Mouse (Mus musculus) T-helper 17 cell (primary cell): ENCODE measurements around the gene Umodl1.

Experiments
- in situ Hi-C, 2 experiments: fragments of 300-600 bp; cut with MboI, MseI; formaldehyde crosslinking; loops; 1 replicate in 1 of 2; 2 replicates in 1 of 2; pipeline ENCODE4 v1.15.1; 2025; ENCODE audit warnings: high pct_unique_total_duplicates in 2 of 2

The Umodl1 gene

DNA sequence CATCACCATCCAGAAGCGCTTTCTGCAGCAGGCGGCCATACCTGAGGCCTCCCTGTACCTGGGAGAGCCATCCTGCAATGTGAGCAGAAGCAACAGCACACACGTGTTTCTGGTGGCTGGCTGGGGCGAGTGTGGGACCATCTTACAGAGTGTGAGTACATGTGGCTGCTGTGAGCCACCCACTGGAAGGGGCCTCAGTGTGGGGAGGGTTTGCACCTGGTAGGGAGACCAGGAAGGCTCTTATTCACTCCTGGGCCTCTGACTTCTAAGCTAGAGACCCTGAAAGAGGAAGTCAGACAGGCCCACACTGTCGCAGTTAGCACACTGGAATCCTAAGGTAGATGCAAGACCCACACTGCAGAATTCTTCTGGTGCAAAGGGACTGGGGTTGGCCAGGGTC is 41.9 kb downstream of the Umodl1 start:
- in situ Hi-C loops, result no loop called here

DNA sequence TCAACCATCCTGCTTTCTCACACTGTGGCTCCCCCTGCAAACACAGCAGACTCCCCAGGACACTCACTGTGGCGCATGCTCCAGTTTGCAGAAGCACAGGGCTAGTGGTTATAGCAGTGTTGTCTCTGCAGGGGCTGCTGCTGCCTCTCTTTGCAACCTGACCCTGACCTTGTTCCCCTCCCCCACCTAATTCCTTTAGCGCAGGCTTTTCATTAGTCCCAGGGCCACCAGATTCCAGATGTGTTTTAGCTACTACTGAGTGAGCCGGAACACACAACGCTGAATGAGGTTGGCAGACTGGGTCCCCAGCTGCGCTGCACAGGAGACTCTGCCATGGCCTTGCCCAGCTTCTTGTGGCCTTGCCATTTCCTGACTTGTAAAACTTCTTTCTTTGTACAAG is 46.5 kb downstream of the Umodl1 start:
- in situ Hi-C loops, result loop anchor here in 1 of 2 experiments (25.0 kb wide), 1 partner anchor 461 kb away; no protein-coding TSS in a partner anchor

DNA sequence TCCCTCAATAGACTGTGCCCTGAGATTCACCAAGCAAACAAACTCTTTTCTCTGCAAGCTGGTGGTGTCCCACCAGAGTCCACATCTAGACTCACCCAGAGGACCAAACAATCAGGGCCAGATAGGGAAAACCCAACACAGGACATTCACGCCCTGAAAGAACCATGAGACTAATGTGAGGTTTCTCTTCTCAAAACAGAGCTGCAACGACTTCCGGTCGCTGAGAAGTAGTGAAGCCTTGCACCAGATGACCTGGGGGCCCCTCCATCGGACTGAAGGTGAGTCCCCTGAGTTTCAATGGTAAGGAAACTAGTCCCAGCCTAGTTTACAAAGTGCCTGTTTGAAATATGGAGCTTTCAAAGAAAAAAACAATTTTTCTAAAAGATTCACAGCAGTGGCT is 48.2 kb downstream of the Umodl1 start:
- in situ Hi-C loops, result loop anchor here in 1 of 2 experiments (25.0 kb wide), 1 partner anchor 460 kb away; no protein-coding TSS in a partner anchor

DNA sequence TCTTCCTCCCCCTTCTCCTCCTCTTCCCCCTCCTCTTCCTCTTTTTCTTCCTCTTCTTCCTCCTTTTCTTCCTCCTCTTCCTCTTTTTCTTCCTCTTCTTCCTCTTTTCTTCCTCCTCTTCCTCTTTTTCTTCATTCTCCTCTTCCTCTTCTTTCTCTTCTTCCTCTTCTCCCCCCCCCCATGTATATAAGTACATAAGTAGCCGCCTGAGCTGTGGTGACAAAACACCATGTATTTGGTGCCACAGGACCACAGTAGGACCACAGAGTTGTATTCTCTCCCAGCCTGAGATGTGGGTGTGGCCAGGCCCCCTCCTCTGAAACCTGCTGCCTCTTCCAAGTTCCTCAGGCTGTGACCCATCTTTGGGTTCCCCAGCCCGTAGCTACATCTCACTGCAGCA is 50.8 kb downstream of the Umodl1 start:
- in situ Hi-C loops, result loop anchor here in 1 of 2 experiments (25.0 kb wide), 1 partner anchor 457 kb away; no protein-coding TSS in a partner anchor

DNA sequence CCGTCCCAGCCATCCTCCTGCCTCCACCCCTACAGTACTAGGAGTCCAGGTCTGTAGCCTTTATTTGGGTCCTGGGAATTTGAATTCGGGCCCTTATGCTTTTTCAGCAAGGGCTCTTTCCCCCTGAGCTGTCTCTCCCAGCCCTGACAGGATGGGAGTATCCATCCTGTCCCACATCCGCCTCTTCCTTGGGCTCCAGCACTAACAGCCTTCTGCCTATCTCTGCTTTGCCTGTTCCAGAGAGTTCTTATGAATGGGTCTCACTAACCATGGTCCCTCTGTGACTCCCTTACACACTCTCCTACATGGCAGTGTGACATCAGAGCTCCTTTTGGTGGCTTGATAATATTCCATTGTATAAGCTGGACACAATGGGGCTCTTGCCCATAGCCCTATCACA is 52.9 kb downstream of the Umodl1 start:
- in situ Hi-C loops, result loop anchor here in 1 of 2 experiments (25.0 kb wide), 1 partner anchor 455 kb away; no protein-coding TSS in a partner anchor

DNA sequence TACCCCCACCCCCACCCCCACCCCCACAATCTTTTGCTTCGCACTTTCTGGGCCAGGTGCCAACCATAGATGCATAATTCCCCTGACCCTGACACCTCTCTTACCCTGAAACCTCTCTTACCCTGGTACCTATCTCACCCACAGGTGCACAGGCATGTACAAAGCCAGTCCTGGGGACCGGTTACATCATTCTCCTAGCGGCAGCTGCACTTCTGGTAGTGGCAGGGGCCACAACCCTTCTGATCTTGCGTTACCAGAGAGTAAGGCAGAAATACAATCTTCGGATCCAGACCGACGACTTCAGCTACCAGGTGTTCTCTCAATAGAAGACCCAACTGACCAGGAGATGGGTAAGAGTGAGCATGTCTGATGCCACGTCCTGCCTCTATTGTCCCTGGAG is 54.0 kb downstream of the Umodl1 start:
- in situ Hi-C loops, result loop anchor here in 1 of 2 experiments (25.0 kb wide), 1 partner anchor 454 kb away; no protein-coding TSS in a partner anchor

DNA sequence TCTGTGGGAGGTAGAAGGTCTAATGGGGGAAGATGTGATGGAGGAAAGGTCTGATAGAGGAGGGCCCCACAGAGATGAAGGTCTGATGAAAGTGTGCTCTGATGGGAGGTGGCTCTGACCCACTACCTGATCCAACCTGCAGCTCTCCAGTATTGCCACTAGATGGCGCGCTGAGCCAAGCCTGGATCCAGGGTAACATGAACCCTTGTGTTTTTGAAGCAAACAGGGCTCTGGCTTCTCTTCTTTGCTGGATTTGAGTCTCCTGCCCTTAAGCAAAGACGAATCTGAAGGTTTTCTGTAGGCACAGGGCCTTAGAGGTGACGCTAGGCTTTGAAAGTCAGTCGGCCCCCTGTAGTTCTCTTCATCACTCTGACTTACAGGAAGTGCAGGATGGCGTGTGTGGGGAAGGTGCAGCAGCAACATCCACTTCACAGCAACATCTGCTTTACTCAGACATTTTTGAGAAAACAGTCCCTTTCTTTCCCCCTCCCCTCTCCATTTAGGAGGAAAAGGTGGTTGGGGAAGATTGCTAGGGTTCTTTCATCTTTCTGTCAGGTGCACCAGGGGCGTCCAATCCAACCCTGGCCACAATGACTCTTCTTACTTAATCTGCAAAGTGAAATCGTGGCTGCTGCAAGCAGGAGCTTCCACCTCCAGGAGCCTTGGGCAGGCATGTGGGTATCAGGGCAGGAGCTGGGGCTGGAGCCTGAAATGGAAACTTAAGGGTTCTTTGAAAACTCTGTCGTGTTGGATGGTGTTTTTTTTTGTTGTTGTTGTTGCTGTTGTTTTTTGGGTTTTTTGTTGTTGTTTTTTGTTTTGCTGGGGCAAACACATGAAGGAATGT is 57.3 kb downstream of the Umodl1 start:
- in situ Hi-C loops, result loop anchor here in 1 of 2 experiments (5.0 to 25.0 kb wide), 2 partner anchors 106 to 451 kb away; no protein-coding TSS in a partner anchor

DNA sequence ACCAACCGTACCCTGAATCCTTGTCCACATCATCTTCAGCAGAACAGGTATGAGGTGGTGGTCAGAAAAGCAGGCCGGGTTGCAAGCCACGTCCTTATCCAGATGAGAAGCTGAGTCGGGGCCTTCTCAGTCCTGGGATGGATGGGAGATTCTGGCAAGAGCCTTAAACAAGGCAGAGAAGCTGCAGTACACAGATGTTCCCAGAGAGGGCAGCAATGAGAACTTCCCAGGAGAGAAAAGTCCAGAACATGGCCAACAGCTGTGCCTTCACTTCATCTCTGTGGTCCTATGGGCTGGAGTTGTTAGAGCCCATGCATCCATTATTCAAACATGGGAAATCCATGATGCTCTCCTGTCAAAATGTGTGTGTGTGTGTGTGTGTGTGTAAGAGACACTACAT is 63.8 kb downstream of the Umodl1 start:
- in situ Hi-C loops, result loop anchor here (5.0 to 25.0 kb wide), 4 partner anchors 99 to 444 kb away; no protein-coding TSS in a partner anchor

DNA sequence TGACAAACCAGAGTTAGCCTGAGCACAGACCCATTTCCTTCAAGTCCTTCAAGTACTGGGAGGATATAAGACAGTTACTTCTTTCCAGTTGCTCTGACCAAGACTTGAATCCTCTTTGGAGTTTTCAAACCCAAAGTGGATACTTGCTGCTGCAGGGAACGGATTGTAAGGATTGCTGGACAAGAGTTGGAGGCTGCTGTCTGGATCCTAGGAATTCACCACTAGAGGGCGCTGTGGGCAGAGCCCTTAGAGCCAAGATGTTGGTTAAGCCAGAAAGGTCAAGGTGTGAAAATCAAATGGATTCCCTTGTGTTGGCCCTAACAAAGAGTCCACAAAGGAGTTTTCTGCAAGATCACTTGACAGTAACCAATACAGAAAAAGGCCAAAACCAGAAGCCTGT is 65.1 kb downstream of the Umodl1 start:
- in situ Hi-C loops, result loop anchor here (5.0 to 25.0 kb wide), 4 partner anchors 98 to 443 kb away; no protein-coding TSS in a partner anchor

DNA sequence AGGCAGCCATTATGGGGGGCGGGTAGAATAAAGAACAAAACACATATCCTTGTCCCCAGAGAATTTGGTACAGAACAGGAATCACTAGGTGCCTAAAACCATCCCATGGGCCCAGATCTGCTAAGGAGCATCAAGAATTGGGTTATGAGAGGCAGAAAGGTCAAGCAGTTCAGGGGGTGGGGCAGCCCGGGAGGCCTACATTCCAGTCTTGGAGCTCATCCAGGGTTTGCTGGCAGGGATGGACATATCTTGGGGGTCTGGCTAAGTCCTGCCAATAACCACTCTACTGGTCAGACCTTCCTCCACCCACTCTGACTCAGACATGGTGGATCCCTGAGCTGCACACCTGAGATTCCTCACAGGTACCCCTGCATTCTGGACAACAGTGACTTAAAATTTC is 65.6 kb downstream of the Umodl1 start:
- in situ Hi-C loops, result loop anchor here in 1 of 2 experiments (25.0 kb wide), 1 partner anchor 442 kb away; no protein-coding TSS in a partner anchor

DNA sequence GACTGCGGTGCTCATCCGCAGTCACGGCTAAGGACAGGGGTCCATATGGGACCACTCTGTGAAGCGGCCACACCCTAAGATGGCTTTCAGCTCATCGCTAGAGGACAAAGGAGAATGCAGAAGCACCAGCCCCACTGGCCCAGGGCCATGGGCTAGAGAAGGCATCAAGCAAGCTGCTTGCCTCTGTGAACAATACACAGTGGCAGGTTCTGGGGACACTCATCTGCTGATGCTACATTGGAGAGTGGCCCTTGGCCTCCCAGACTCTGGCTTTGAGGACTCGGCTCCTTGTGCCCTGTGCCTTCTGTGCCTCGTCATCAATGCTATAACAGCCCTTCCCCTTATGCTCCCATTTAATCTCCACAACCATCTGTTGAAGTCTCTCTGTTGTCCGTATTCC is 66.8 kb downstream of the Umodl1 start:
- in situ Hi-C loops, result loop anchor here in 1 of 2 experiments (25.0 kb wide), 1 partner anchor 441 kb away; no protein-coding TSS in a partner anchor

DNA sequence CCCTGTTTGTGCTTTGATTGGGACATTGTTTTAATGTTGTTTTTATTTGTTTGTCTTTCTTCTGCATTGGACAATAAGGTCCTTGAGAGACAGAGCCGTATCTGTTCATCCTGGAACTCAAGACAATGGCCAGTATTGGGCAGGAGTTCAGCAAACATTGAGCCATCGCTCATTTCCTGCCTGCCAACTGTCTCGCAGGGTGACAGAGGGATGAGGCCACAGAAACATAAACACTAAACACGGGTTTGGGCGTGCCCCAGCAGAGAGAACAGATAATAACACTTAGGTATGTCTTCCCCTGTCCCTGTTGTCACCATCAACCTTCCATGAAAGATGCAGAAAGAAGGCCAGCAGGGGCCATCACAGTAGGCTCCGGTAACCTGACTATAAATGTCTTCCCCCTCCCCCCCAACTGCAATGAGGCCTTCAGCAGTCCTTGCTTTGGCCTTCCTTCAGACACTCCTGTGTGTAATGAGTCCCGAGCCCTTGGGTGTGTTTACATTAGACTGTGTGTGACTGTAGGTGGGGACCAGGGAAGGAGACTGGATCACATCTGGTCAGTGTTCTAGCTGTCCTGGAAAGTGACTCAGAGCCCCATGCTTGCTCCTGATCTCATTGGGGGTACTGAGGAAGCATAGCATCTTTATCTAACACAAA is 69.8 kb downstream of the Umodl1 start:
- in situ Hi-C loops, result loop anchor here in 1 of 2 experiments (25.0 kb wide), 1 partner anchor 438 kb away; no protein-coding TSS in a partner anchor

DNA sequence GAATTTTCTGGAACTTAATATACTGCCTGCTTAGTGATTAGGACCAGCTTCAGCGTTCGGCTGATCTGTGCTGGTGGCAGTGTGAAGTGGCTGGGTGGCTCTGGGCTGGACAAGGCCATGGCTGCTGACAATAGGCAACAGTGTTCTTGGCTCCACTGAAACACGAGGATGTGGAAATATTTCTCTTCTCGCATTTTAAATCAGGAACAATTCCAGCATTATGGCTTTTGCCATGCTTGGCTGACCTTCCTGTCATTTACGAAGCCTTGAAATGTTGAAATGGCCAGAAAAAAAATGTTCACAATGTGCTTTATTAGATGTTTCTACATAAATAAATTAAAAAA is 70.3 kb downstream of the Umodl1 start:
- in situ Hi-C loops, result loop anchor here in 1 of 2 experiments (25.0 kb wide), 1 partner anchor 438 kb away; no protein-coding TSS in a partner anchor

DNA sequence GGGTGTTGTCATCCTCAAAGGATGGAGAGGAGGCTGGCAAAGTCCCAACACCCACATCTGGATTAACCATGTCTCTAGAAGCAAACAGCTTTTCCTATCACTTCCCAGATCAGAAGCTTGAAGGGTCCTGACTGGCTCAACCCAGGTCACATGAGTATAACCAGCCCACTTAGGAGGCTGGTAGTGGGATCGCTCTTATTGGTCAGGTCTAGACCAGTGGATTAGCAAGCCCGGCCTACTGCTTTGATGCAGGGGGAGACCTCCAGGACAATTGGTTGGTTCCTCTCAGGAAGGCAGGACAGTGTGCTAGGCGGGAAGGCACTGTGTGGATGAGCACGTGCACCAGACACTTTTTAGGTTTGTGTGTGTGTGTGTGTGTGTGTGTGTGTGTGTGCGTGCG is 72.5 kb downstream of the Umodl1 start:
- in situ Hi-C loops, result no loop called here

DNA sequence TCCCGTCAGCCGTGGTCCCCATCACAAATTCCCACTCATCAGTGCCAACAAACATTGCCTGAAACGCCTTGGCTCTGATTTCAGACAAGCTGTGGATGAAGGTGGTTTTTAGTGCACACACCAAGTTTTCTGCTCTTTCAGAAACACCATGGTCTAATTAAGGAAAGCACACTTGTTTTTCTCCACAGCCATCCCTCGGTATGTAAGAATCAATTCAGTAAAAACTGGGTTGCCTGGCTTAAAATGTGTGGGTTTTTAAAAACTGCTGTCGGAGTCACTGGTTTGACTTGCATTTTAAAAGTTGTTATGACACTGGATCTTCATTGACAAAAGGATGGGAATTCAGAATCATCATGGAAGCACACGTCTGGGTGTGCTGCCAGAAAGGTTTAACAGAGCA is 73.3 kb downstream of the Umodl1 start:
- in situ Hi-C loops, result no loop called here

DNA sequence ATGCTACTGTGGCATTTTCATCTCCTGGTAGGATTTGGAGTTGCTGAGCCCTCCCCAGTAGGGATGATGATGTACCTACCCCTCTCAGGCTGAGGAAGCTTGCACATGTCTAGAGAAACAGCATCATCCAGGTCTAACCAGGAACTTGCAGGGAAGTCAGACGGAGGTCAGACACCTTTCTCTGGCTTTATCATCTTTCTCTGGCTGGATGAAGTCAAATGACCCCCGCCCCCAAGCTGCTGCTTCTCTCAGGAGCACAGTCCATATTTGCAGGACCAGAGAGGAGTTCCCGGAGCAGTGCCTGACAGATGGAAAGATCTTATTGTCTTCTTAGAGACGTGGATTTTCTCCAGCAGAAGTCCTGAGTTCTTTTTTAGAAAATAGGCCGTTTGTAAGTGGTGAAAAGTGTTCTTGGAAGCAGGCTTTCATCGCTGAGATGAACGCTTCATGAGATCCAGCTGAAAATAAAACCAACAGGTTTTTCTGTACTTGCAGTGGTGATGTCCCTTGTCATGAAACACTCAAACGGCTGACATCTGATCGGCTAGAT is 74.5 kb downstream of the Umodl1 start:
- in situ Hi-C loops, result no loop called here

DNA sequence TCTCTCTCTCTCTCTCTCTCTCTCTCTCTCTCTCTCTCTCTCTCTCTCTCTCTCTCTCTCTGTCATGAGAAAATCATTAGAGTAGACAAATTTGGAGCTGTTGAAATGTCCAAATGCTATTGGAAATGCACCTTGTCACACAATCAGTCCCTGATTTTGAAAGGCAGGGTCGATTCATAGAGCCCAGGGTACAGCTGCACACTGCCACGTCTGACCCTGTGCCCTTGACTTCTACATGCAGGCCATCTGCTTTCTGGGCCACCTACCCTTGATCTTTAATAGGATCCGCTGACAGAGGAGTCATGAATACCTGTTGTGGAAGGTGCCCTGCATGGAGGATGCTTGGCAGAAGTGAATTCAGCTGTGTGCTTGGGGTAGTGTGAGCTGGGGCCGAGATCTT is 75.0 kb downstream of the Umodl1 start:
- in situ Hi-C loops, result no loop called here

DNA sequence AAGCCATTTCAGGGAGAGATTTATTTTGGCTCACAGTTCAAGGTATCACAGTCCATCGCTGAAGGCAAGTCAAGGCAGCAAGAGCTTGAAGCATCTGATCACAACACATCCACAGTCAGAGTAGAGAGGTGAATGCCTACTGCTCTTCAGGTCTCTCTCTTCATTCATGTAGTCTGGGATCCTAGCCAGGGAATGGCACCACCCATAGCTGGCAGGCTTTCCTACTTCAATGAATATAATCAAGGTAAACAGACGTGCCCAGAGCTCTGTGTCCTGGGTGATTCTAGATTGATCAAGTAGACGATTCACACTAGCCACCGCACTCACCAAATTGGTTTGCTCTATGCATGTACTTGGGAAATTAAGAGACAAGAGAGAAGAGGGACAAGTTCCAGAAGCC is 77.9 kb downstream of the Umodl1 start:
- in situ Hi-C loops, result no loop called here

DNA sequence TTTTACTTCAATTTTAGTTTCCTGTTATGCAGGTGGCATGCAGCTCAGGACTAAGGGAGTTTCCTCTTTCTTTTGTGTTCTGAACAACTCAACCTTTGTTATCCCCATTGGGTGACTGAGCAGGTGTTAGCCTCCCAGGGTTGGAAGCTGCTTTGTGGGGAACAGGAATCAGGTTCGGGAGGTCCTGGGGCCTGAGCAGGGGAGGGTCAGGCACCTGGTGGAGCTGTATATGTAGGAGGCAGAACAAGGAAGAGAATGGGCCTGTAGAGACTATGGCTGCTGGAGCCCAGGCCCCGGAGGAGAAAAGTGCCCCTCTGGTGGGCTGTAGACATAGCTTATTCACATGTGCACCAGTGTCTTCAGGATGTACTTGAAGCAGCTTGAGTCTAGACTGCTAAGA is 78.8 kb downstream of the Umodl1 start:
- in situ Hi-C loops, result no loop called here

DNA sequence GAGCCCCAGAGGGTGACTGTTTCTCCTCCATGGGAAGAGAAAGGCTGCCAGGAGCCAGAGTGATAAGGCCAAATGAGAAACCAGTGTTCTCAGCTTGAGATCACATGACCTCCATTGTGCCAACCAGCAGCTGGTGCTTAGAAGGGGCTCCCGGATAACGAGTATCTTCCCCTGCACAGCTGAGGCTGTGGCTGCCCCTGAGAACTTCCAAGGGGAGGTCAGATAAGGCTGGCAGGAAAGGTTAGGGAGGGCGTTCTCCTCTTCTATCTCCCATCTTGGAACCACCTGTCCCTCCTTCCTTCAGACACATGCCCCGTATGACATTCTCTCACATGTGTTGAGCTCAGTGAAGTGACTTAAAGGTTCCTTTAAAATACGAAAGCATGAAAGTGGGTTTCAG is 79.7 kb downstream of the Umodl1 start:
- in situ Hi-C loops, result no loop called here

DNA sequence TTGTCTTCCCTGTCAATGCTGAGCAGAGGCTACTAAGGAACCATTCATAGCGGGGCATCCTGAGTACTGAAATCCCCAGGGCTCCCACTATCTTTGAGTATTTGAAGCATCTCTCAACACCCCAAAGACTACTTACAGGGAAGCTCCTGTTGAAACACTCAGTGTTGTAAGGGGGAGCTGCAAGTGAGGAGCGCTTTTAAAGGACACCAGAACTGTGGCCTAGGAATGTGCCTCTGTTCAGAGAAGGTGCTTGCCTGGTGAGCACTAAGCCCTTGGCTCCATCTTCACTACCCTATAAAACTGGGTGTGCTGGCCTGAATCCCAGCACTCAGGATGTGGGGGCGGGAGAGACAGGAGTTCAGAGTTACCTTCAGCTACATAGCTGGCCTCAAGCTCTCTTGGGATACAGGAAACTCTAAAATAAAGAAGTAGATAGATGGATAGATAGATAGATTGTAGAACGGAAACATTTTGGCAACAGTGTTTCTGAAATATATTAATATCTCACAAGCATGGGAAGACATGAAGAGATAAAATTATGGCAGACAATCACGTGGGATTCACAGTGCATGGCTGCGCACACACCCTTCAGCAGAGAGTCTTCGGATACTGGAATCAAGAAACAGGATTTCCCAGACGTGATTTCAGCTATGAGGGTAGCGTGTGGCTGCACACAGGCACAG is 80.4 kb downstream of the Umodl1 start:
- in situ Hi-C loops, result no loop called here
